Mouse (Mus musculus) hindbrain, embryonic 11.5 days (tissue): ENCODE measurements around the gene Thumpd1. TPM values are rescaled to one million over a fixed set of nuclear protein-coding genes. Genes with fewer than 3 reads are reported as not detected.
A peak's percentile ranks its signal among the peaks of the same experiment; 100 is the strongest.
"Not testable (repeated sequence)": the region's sequence is repeated elsewhere in the genome, so short reads cannot be mapped to it uniquely, and the experiment has no call there.

Source experiments
- ATAC-seq: fragments of 200-750 bp; cut with Nextera tagmentation; 2 replicates; pipeline ENCODE4 v1.8.0; 2017; ENCODE audit warnings: mild to moderate bottlenecking, moderate TSS enrichment, moderate library complexity; ENCODE audit not compliant: low FRiP score
- DNase-seq: peaks from one replicate; pipeline ENCODE4 v3.0.0-alpha.2; 2015; ENCODE audit warnings: low spot score
- H3K27ac ChIP-seq: fragments of 300-500 bp; sonication (generic); 2 replicates; pipeline ENCODE4 v1.5.1; 2014; ENCODE audit warnings: mild to moderate bottlenecking, low read depth, low read length
- H3K27me3 ChIP-seq: fragments of 300-500 bp; sonication (generic); 2 replicates; pipeline ENCODE4 v1.6.1; 2014; ENCODE audit warnings: mild to moderate bottlenecking, low read length, moderate library complexity, mixed read lengths; ENCODE audit not compliant: control insufficient read depth, insufficient read depth
- H3K36me3 ChIP-seq: fragments of 300-500 bp; sonication (generic); 2 replicates; pipeline ENCODE4 v1.6.1; 2014; ENCODE audit warnings: mild to moderate bottlenecking, low read length, moderate library complexity, mixed read lengths; ENCODE audit not compliant: control insufficient read depth, insufficient read depth
- H3K4me1 ChIP-seq: fragments of 300-500 bp; sonication (generic); replicated peaks from 2 replicates; pipeline ENCODE4 v1.6.1; 2014; ENCODE audit warnings: low read length, mixed read lengths; ENCODE audit not compliant: control insufficient read depth, insufficient read depth
- H3K4me2 ChIP-seq: fragments of 300-500 bp; sonication (generic); replicated peaks from 2 replicates; pipeline ENCODE4 v1.6.1; 2014; ENCODE audit warnings: mild to moderate bottlenecking, low read depth, low read length
- H3K4me3 ChIP-seq: fragments of 300-500 bp; sonication (generic); 2 replicates; pipeline ENCODE4 v1.5.1; 2014; ENCODE audit warnings: low read depth, low read length
- H3K9ac ChIP-seq: fragments of 300-500 bp; sonication (generic); 2 replicates; pipeline ENCODE4 v1.6.1; 2014; ENCODE audit warnings: low read depth, low read length
- H3K9me3 ChIP-seq: fragments of 300-500 bp; sonication (generic); 2 replicates; pipeline ENCODE4 v1.6.1; 2016; ENCODE audit warnings: low read length; ENCODE audit not compliant: control insufficient read depth
- WGBS: fragments of 180-500 bp; shearing (Covaris S2); extraction: QIAGEN DNeasy Blood & Tissue Kit; methylation state at CpG from one replicate; pipeline ENCODE4 v1.1.7; 2014; 5-methylcytosine and 5-hydroxymethylcytosine counted together
- polyA plus RNA-seq: library from polyadenylated mRNA; unstranded; fragments of >200 nt; fragmentation: Nextera tagmentation; extraction: Ambion mirVana; gene quantifications from 2 replicates; pipeline ENCODE4 v1.2.1, GENCODE M21; 2014

The Thumpd1 gene
- polyA plus RNA-seq, 1 experiment from 2014 or later = 89.7 TPM

DNA sequence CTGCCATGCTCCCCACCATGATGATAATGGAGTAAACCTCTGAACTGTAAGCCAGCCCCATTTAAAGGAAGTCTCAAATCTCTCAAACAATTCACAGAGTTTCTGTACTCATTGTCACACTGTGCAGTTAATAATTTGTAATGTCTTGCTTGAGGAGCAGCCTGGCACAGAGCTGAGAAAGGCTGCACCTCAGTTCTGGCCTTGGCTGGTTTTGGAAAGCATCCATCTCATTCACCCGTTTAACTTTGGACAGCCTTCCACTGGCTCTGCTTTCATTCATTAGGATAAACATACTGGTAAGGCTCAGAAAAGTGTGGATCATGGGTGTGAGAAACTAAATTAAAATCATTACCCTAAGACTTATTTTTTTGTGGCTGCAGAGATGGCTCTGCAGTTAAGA lies 25.3 kb upstream of the Thumpd1 start:
- 89% methylated on average over 1 of the region's 1 CpGs for WGBS

DNA sequence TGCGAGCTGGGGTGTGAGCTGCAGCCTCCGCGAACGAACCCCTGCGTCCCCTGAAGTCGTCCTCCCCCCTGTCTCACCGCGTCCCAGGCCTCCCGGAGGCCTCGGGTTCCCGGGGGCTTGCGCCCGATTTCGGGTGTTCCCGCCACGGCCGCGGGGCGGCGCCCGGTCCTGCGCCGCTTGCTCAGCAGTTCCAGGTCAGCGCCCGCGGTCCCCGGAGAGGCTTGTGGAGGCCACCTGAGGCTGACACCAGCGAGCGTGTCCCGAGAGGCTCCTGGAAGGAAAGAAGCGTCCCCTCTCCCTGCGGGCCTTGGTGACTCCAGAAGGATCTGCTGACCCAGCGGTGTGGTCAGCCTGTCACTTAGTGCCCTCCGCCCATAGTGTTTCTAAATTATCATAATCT lies 23.7 kb upstream of the Thumpd1 start:
- Histone ChIP-seq H3K9ac (no peak overlapping the region), H3K36me3 (no peaks in the 10 kb centered on the region), H3K4me2 (peak overlapping the region; percentile 25), H3K9me3 (no peaks in the 10 kb centered on the region), H3K27ac (no peak overlapping the region), H3K4me1 (0 out of 2 replicates have a peak, but pooled peaks cover 2% of the 10 kb centered on the region), H3K27me3 (no peaks in the 10 kb centered on the region), H3K4me3 (no peak overlapping the region)
- peak; percentile 62 for DNase-seq
- ATAC-seq = peak; percentile 62
- WGBS = 9% methylated on average over 34 of the region's 34 CpGs

More for the DNA sequence above, 25.3 kb upstream of the Thumpd1 start:
- Histone ChIP-seq H3K9me3 (no peaks in the 10 kb centered on the region), H3K27me3 (no peaks in the 10 kb centered on the region), H3K4me3 (no peak overlapping the region), H3K9ac (no peak overlapping the region), H3K27ac (no peak overlapping the region), H3K36me3 (no peaks in the 10 kb centered on the region), H3K4me2 (no peak overlapping the region), H3K4me1 (0 out of 2 replicates have a peak, but pooled peaks cover 2% of the 10 kb centered on the region)
- ATAC-seq (no peak), DNase-seq (no peak)

GRCm38 (mm10) chr7:119739798-119740468 lies 19.3 kb upstream of the Thumpd1 start:
- H3K4me3 ChIP-seq = peak overlapping the region; percentile 39
- not testable (repeated sequence) for H3K9me3 ChIP-seq, H3K27ac ChIP-seq, H3K4me1 ChIP-seq, H3K27me3 ChIP-seq, H3K36me3 ChIP-seq
- ATAC-seq (peak; percentile 61; the same call in 1 of the 2 replicates), DNase-seq (peak; percentile 25)
- WGBS = 6% methylated on average over 25 of the region's 44 CpGs
- peak overlapping the region; percentile 37 for H3K4me2 ChIP-seq
- H3K9ac ChIP-seq = peak overlapping the region; percentile 40; the same call in 1 of the 2 replicates

- Histone ChIP-seq H3K36me3 (no peaks in the 10 kb centered on the region), H3K4me2 (no peak overlapping the region), H3K27ac (no peak overlapping the region), H3K9ac (no peak overlapping the region), H3K27me3 (no peaks in the 10 kb centered on the region), H3K9me3 (no peaks in the 10 kb centered on the region), H3K4me3 (no peak overlapping the region), H3K4me1 (no peaks in the 10 kb centered on the region)
- ATAC-seq (0 out of 2 replicates have a peak, but pooled peaks have one; percentile 17), DNase-seq (no peak)
- 79% methylated on average over 2 of the region's 2 CpGs for WGBS
These were observed 18.3 kb upstream of the Thumpd1 start for GRCm38 (mm10) chr7:119738877-119739276.

DNA sequence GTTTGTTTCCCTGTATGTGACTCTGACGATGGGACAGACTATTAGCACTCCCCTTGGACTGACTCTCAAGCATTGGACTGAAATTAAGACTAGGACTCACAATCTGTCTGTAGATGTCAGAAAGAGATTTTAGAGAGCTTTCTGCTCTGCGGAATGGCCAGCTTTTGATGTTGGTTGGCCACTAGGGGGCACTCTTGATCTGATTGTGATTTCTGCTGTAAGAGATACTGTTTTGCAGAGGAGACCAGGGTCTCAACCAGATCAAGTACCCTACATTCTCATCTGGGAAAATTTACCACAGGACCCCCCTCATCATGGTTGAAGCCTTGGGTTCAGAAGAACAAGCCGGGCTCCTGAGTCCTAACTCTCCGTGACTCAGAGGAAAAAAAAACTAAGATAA lies 10.7 kb upstream of the Thumpd1 start:
- H3K27ac ChIP-seq, H3K4me1 ChIP-seq, H3K36me3 ChIP-seq, ATAC-seq, H3K27me3 ChIP-seq, H3K4me2 ChIP-seq, H3K4me3 ChIP-seq, H3K9me3 ChIP-seq, H3K9ac ChIP-seq: not testable (repeated sequence)
- peak; percentile 36 for DNase-seq
- WGBS = 86% methylated on average over 4 of the region's 4 CpGs

DNA sequence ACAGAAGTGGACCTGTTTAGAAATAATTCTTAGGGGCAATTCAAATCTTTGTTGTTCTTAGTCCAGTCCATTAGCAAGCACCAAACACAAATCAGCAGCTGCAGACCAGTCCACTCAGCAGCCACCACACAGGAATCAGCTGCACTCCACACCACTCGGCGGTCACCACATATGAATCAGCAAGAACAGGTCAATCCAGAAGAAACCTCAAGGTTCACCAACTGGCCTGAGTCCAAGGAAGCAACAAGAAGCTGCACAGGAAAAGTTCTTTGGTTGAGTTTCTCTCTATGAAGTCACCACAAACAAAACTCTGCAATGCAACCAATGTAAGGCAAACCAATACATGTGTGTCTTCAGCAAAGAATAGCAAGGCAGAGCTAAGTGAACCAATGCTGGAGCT lies 7.0 kb upstream of the Thumpd1 start:
- Histone ChIP-seq H3K9ac (no peak overlapping the region), H3K36me3 (no peaks in the 10 kb centered on the region), H3K27ac (no peak overlapping the region), H3K4me1 (no peaks in the 10 kb centered on the region), H3K4me3 (no peak overlapping the region), H3K4me2 (no peak overlapping the region), H3K27me3 (no peaks in the 10 kb centered on the region), H3K9me3 (no peaks in the 10 kb centered on the region)
- WGBS = 85% methylated on average over 2 of the region's 2 CpGs
- ATAC-seq = no peak
- DNase-seq = no peak

DNA sequence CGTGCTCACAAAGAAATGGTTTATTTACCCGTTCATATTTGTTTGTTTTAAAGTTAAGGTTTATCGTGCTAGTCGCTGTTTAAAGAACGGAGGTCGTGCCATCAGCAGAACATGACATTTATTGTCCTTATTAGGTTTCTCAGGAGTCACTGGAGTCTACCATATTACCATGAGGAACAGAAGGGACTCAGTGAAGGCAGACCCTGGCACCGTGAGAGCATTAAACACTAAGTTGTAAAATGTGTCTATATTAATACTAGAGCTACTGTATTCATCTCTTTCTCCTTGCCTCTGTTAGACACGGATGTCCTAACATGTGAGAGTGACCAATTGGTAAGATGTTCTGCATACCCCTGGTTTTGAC lies 331 bp upstream of the Thumpd1 start:
- no peak for DNase-seq
- Histone ChIP-seq H3K4me1 (no peaks in the 10 kb centered on the region), H3K27me3 (no peaks in the 10 kb centered on the region), H3K9ac (peak overlapping the region; percentile 89), H3K36me3 (no peaks in the 10 kb centered on the region), H3K4me3 (peak overlapping the region; percentile 96), H3K9me3 (no peaks in the 10 kb centered on the region), H3K27ac (no peak overlapping the region), H3K4me2 (peak overlapping the region; percentile 86)
- WGBS = 17% methylated on average over 8 of the region's 8 CpGs
- peak; percentile 71 for ATAC-seq

DNA sequence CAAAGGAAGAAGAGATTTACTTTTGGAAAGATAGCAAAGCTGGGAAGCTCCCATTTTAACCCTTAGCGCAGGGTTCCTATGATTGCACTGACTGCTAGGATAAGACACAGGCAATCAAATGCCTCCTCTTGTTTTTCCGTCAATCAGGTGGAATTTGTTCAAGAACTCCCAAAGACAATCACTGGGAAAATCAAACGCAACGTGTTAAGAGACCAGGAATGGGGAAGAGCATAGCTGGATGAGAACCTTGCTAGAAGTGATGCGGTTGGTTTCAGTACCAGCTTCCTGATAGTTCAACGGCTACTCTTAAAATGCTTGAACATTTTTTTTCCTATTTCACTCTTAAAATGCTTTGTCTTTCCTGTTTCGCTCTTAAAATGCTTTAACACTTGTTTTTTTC lies 6.5 kb downstream of the Thumpd1 start:
- Histone ChIP-seq H3K9ac (no peak overlapping the region), H3K4me3 (no peak overlapping the region), H3K36me3 (0 out of 2 replicates have a peak, but pooled peaks cover 4% of the 10 kb centered on the region), H3K27ac (no peak overlapping the region), H3K9me3 (no peaks in the 10 kb centered on the region), H3K27me3 (no peaks in the 10 kb centered on the region), H3K4me2 (no peak overlapping the region), H3K4me1 (no peaks in the 10 kb centered on the region)
- DNase-seq (no peak), ATAC-seq (no peak)
- 92% methylated on average over 7 of the region's 7 CpGs for WGBS

DNA sequence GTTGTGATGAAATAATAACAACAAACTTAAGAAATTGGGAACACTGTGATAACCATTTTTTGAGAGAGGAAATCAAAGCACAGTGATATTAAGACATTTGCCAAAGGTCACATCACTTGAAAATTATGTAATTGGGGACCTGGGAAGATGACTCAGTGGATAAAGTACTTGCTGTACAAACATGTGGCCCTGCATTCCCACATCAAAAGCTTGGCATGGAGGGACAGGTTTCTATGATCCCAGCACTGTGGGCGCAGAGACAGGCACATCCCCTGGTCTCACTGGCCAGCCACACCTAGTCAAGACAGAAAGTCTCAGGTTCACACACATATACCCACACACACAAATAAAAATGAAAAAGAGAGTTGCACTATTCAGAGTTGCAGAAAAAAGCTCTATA lies 25.7 kb downstream of the Thumpd1 start:
- Histone ChIP-seq H3K9ac (no peak overlapping the region), H3K36me3 (no peaks in the 10 kb centered on the region), H3K9me3 (no peaks in the 10 kb centered on the region), H3K4me2 (no peak overlapping the region), H3K27me3 (no peaks in the 10 kb centered on the region), H3K4me3 (no peak overlapping the region), H3K27ac (no peak overlapping the region), H3K4me1 (no peaks in the 10 kb centered on the region)
- DNase-seq (no peak), ATAC-seq (no peak)
- 91% methylated on average over 1 of the region's 1 CpGs for WGBS
